Mouse (Mus musculus): Measurements from ENCODE around the gene Mical2.

DNA sequence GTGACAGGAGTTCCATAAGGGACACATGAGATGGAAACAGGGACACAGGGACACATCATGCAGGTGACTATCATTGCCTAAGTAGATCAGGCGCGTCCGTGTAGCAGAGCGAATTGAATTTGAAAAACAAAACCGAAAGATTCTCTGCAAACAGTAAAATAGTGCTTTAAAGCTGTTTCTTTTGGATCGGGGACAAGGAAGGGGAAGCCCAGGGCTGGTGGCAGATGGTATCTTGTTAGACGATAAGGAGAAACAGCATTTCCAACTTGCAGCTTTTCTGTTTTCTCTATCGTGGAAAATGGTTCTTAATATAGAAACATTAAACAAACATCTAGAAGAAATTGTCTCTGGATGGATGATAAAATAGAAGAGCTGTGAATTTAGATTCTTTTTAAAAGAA is 179.9 kb downstream of the Mical2 start:
- no peak for TF ChIP-seq EP300 (IDR thresholded peaks at IDR 0.05; ENCODE audit: low read depth)
- no peak for TF ChIP-seq CTCF (IDR thresholded peaks at IDR 0.05; ENCODE audit: low read depth)

All from liver, postnatal 0 days (tissue).